Mouse (Mus musculus) adrenal gland, adult 8-10 months (tissue): Measurements from ENCODE around the gene Tex2. TPM values are rescaled to one million over a fixed set of nuclear protein-coding genes. Genes with fewer than 3 reads are reported as not detected.
"Not testable (repeated sequence)": the region's sequence is repeated elsewhere in the genome, so short reads cannot be mapped to it uniquely, and the experiment has no call there.

ENCODE experiments used
- DNase-seq: peaks from one replicate; pipeline ENCODE4 v3.0.0; 2022
- total RNA-seq, 4 experiments: library from RNA; stranded (reverse); gene quantifications; 2 replicates each; pipeline ENCODE4 v1.2.4; 2022

Gene Tex2
- total RNA-seq, 4 experiments from 2014 or later, result 48.2 to 56.8 (median 54.5) TPM

- not testable (repeated sequence) for DNase-seq
Observed at GRCm38 (mm10) chr11:106577624-106578355, 35.4 kb downstream of the Tex2 start.

- DNase-seq, result no peak
Observed at GRCm38 (mm10) chr11:106574456-106574855, 38.8 kb downstream of the Tex2 start.

- DNase-seq, result no peak
Observed at GRCm38 (mm10) chr11:106573476-106574240, 39.6 kb downstream of the Tex2 start.

- no peak for DNase-seq
Observed at GRCm38 (mm10) chr11:106572958-106573357, 40.3 kb downstream of the Tex2 start.

- no peak for DNase-seq
Observed at GRCm38 (mm10) chr11:106572020-106572782, 41.0 kb downstream of the Tex2 start.

GRCm38 (mm10) chr11:106571026-106571983 is 41.9 kb downstream of the Tex2 start:
- DNase-seq, result no peak

GRCm38 (mm10) chr11:106568329-106568960 is 44.8 kb downstream of the Tex2 start:
- no peak for DNase-seq

- DNase-seq, result no peak
Observed at GRCm38 (mm10) chr11:106566040-106566785, 47.0 kb downstream of the Tex2 start.

GRCm38 (mm10) chr11:106564261-106564660 is 49.0 kb downstream of the Tex2 start:
- no peak for DNase-seq

- DNase-seq, result no peak
Observed at GRCm38 (mm10) chr11:106562707-106563106, 50.5 kb downstream of the Tex2 start.

GRCm38 (mm10) chr11:106559773-106560172 is 53.5 kb downstream of the Tex2 start:
- DNase-seq, result no peak

GRCm38 (mm10) chr11:106558008-106558407 is 55.2 kb downstream of the Tex2 start:
- no peak for DNase-seq

- no peak for DNase-seq
Observed at GRCm38 (mm10) chr11:106557398-106557797, 55.8 kb downstream of the Tex2 start.

GRCm38 (mm10) chr11:106556689-106557088 is 56.5 kb downstream of the Tex2 start:
- no peak for DNase-seq

- no peak for DNase-seq
Observed at GRCm38 (mm10) chr11:106555805-106556615, 57.2 kb downstream of the Tex2 start.

- no peak for DNase-seq
Observed at GRCm38 (mm10) chr11:106550398-106550797, 62.8 kb downstream of the Tex2 start.

GRCm38 (mm10) chr11:106546081-106546480 is 67.1 kb downstream of the Tex2 start:
- DNase-seq, result no peak

GRCm38 (mm10) chr11:106544916-106545315 is 68.3 kb downstream of the Tex2 start:
- DNase-seq, result no peak

GRCm38 (mm10) chr11:106544133-106544532 is 69.1 kb downstream of the Tex2 start:
- DNase-seq, result no peak

GRCm38 (mm10) chr11:106543006-106543405 is 70.2 kb downstream of the Tex2 start:
- no peak for DNase-seq
